Mouse (Mus musculus): ENCODE results near the gene Arih2. TPM values are rescaled to one million over a fixed set of nuclear protein-coding genes. Genes with fewer than 3 reads are reported as not detected.

Arih2 gene
- 44.4 and 47.3 TPM in 2 replicates for polyA plus RNA-seq (2015; fragmentation: Nextera tagmentation; extraction: Ambion mirVana)

- WGBS: under 1% methylated on average over 105 of the region's 112 CpGs
- H3K36me3 ChIP-seq: no peaks in the 10 kb centered on the region
- peak within 1 kb of the TSS; percentile 92 for H3K27ac ChIP-seq (replicated peaks)
- peak within 1 kb of the TSS; percentile 99 for H3K4me3 ChIP-seq (replicated peaks)
- H3K4me2 ChIP-seq: peak within 1 kb of the TSS; percentile 88
- H3K27me3 ChIP-seq (replicated peaks): no peaks in the 10 kb centered on the region
- H3K9ac ChIP-seq (replicated peaks): peak within 1 kb of the TSS; percentile 83
- peak; percentile 99 for ATAC-seq (ENCODE audit: low FRiP score)
- H3K9me3 ChIP-seq (replicated peaks): no peaks in the 10 kb centered on the region
- H3K4me1 ChIP-seq: peaks cover 26% of the 10 kb centered on the region
These were observed at the start of gene Arih2 for GRCm38 (mm10) chr9:108648611-108649560. Arih2 (minus strand) TSS chr9:108649386.

- WGBS: 93% methylated on average over 1 of the region's 1 CpGs
- Histone ChIP-seq H3K4me3 (replicated peaks) (peak overlapping the region; percentile 25; the same call in 1 of the 2 replicates), H3K4me2 (peak overlapping the region; percentile 79), H3K9ac (replicated peaks) (no peak overlapping the region), H3K36me3 (peaks cover 4% of the 10 kb centered on the region; the same call in 1 of the 2 replicates), H3K9me3 (replicated peaks) (no peaks in the 10 kb centered on the region), H3K27me3 (replicated peaks) (no peaks in the 10 kb centered on the region), H3K4me1 (peaks cover 37% of the 10 kb centered on the region), H3K27ac (replicated peaks) (no peak overlapping the region)
- no peak for ATAC-seq (ENCODE audit: low FRiP score)
These were observed 45.3 kb upstream of the Arih2 start for GRCm38 (mm10) chr9:108694533-108694932.

- peak overlapping the region; percentile 79 for H3K4me2 ChIP-seq
- peaks cover 4% of the 10 kb centered on the region; the same call in 1 of the 2 replicates for H3K36me3 ChIP-seq
- WGBS: 54% methylated on average over 4 of the region's 4 CpGs
- no peak overlapping the region for H3K9ac ChIP-seq (replicated peaks)
- peak overlapping the region; percentile 25 for H3K4me3 ChIP-seq (replicated peaks)
- peaks cover 39% of the 10 kb centered on the region for H3K4me1 ChIP-seq
- no peaks in the 10 kb centered on the region for H3K27me3 ChIP-seq (replicated peaks)
- no peaks in the 10 kb centered on the region for H3K9me3 ChIP-seq (replicated peaks)
- no peak overlapping the region for H3K27ac ChIP-seq (replicated peaks)
- ATAC-seq (ENCODE audit: low FRiP score): no peak
These were observed 44.8 kb upstream of the Arih2 start for GRCm38 (mm10) chr9:108693946-108694345.

GRCm38 (mm10) chr9:108692226-108693041, 43.2 kb upstream of the Arih2 start:
- peak overlapping the region; percentile 91 for H3K9ac ChIP-seq (replicated peaks)

GRCm38 (mm10) chr9:108691846-108692225, 42.6 kb upstream of the Arih2 start:
- peak overlapping the region; percentile 79 for H3K4me2 ChIP-seq
- peak; percentile 92 for ATAC-seq (ENCODE audit: low FRiP score)
- H3K4me1 ChIP-seq: peaks cover 40% of the 10 kb centered on the region
- 1% methylated on average over 42 of the region's 42 CpGs for WGBS
- H3K27ac ChIP-seq (replicated peaks): peak overlapping the region; percentile 87
- peak overlapping the region; percentile 84 for H3K4me3 ChIP-seq (replicated peaks)
- H3K27me3 ChIP-seq (replicated peaks): no peaks in the 10 kb centered on the region
- H3K9ac ChIP-seq (replicated peaks): peak overlapping the region; percentile 91
- no peaks in the 10 kb centered on the region for H3K36me3 ChIP-seq
- H3K9me3 ChIP-seq (replicated peaks): no peaks in the 10 kb centered on the region

More at GRCm38 (mm10) chr9:108692226-108693041, 43.2 kb upstream of the Arih2 start:
- Histone ChIP-seq H3K4me1 (peaks cover 40% of the 10 kb centered on the region), H3K27ac (replicated peaks) (peak overlapping the region; percentile 87), H3K4me3 (replicated peaks) (peak overlapping the region; percentile 84), H3K4me2 (peak overlapping the region; percentile 79), H3K27me3 (replicated peaks) (no peaks in the 10 kb centered on the region), H3K36me3 (no peaks in the 10 kb centered on the region), H3K9me3 (replicated peaks) (no peaks in the 10 kb centered on the region)
- under 1% methylated on average over 92 of the region's 92 CpGs for WGBS
- peak; percentile 79 for ATAC-seq (ENCODE audit: low FRiP score)

GRCm38 (mm10) chr9:108691371-108691770, 42.2 kb upstream of the Arih2 start:
- peak overlapping the region; percentile 84 for H3K4me3 ChIP-seq (replicated peaks)
- no peaks in the 10 kb centered on the region for H3K9me3 ChIP-seq (replicated peaks)
- peak overlapping the region; percentile 79 for H3K4me2 ChIP-seq
- no peak for ATAC-seq (ENCODE audit: low FRiP score)
- peaks cover 43% of the 10 kb centered on the region for H3K4me1 ChIP-seq
- no peaks in the 10 kb centered on the region for H3K27me3 ChIP-seq (replicated peaks)
- peak overlapping the region; percentile 91; the same call in 1 of the 2 replicates for H3K9ac ChIP-seq (replicated peaks)
- no peaks in the 10 kb centered on the region for H3K36me3 ChIP-seq
- WGBS: 69% methylated on average over 8 of the region's 8 CpGs
- H3K27ac ChIP-seq (replicated peaks): peak overlapping the region; percentile 87

- peaks cover 43% of the 10 kb centered on the region for H3K4me1 ChIP-seq
- no peaks in the 10 kb centered on the region for H3K9me3 ChIP-seq (replicated peaks)
- 77% methylated on average over 6 of the region's 6 CpGs for WGBS
- peak overlapping the region; percentile 79; the same call in 1 of the 2 replicates for H3K4me2 ChIP-seq
- no peaks in the 10 kb centered on the region for H3K27me3 ChIP-seq (replicated peaks)
- no peak overlapping the region for H3K27ac ChIP-seq (replicated peaks)
- H3K36me3 ChIP-seq: no peaks in the 10 kb centered on the region
- no peak for ATAC-seq (ENCODE audit: low FRiP score)
- H3K4me3 ChIP-seq (replicated peaks): no peak overlapping the region
- H3K9ac ChIP-seq (replicated peaks): no peak overlapping the region
These were observed 41.7 kb upstream of the Arih2 start for GRCm38 (mm10) chr9:108690914-108691313.

GRCm38 (mm10) chr9:108689993-108690392, 40.8 kb upstream of the Arih2 start:
- Histone ChIP-seq H3K4me3 (replicated peaks) (no peak overlapping the region), H3K9ac (replicated peaks) (no peak overlapping the region), H3K4me1 (peaks cover 39% of the 10 kb centered on the region), H3K4me2 (no peak overlapping the region), H3K9me3 (replicated peaks) (no peaks in the 10 kb centered on the region), H3K27ac (replicated peaks) (no peak overlapping the region), H3K36me3 (0 out of 2 replicates have a peak, but pooled peaks cover 3% of the 10 kb centered on the region), H3K27me3 (replicated peaks) (no peaks in the 10 kb centered on the region)
- no peak for ATAC-seq (ENCODE audit: low FRiP score)
- WGBS: 87% methylated on average over 1 of the region's 1 CpGs

GRCm38 (mm10) chr9:108689106-108689505, 39.9 kb upstream of the Arih2 start, which contains the start of gene Prkar2a:
Prkar2a (plus strand) TSS chr9:108689314.
- H3K9me3 ChIP-seq (replicated peaks): no peaks in the 10 kb centered on the region
- H3K4me1 ChIP-seq: peaks cover 30% of the 10 kb centered on the region
- no peak within 1 kb of the TSS for H3K9ac ChIP-seq (replicated peaks)
- peaks cover 10% of the 10 kb centered on the region; the same call in 1 of the 2 replicates for H3K36me3 ChIP-seq
- 0 out of 2 replicates have a peak within 1 kb of the TSS, but pooled peaks have one; percentile 25 for H3K27ac ChIP-seq (replicated peaks)
- WGBS: 30% methylated on average over 1 of the region's 1 CpGs
- ATAC-seq (ENCODE audit: low FRiP score): no peak
- no peak within 1 kb of the TSS for H3K4me3 ChIP-seq (replicated peaks)
- no peaks in the 10 kb centered on the region for H3K27me3 ChIP-seq (replicated peaks)
- H3K4me2 ChIP-seq: no peak within 1 kb of the TSS

- WGBS: 77% methylated on average over 9 of the region's 9 CpGs
These were observed 39.3 kb upstream of the Arih2 start for GRCm38 (mm10) chr9:108688451-108688850.

GRCm38 (mm10) chr9:108687686-108688085, 38.5 kb upstream of the Arih2 start:
- H3K4me2 ChIP-seq: no peak overlapping the region
- H3K27ac ChIP-seq (replicated peaks): no peak overlapping the region
- no peaks in the 10 kb centered on the region for H3K9me3 ChIP-seq (replicated peaks)
- peaks cover 17% of the 10 kb centered on the region for H3K4me1 ChIP-seq
- H3K4me3 ChIP-seq (replicated peaks): no peak overlapping the region
- peaks cover 23% of the 10 kb centered on the region for H3K36me3 ChIP-seq
- 72% methylated on average over 2 of the region's 2 CpGs for WGBS
- no peak overlapping the region for H3K9ac ChIP-seq (replicated peaks)
- ATAC-seq (ENCODE audit: low FRiP score): no peak
- H3K27me3 ChIP-seq (replicated peaks): no peaks in the 10 kb centered on the region

More at GRCm38 (mm10) chr9:108688451-108688850, 39.3 kb upstream of the Arih2 start:
- no peaks in the 10 kb centered on the region for H3K27me3 ChIP-seq (replicated peaks)
- peaks cover 16% of the 10 kb centered on the region; the same call in 1 of the 2 replicates for H3K36me3 ChIP-seq
- H3K4me3 ChIP-seq (replicated peaks): no peak overlapping the region
- H3K9ac ChIP-seq (replicated peaks): no peak overlapping the region
- H3K4me1 ChIP-seq: peaks cover 23% of the 10 kb centered on the region
- no peaks in the 10 kb centered on the region for H3K9me3 ChIP-seq (replicated peaks)
- H3K27ac ChIP-seq (replicated peaks): no peak overlapping the region
- H3K4me2 ChIP-seq: no peak overlapping the region
- no peak for ATAC-seq (ENCODE audit: low FRiP score)
